Mouse (Mus musculus) cerebellum, adult 2 months (tissue): ENCODE results near the gene Gsg1l.

Experiments
- CTCF ChIP-seq: fragments of 200-500 bp; IDR thresholded peaks from 2 replicates; pipeline ENCODE4 v1.5.1; 2011; ENCODE audit warnings: low read depth, mild to moderate bottlenecking, control low read depth, low read length, moderate library complexity, borderline replicate concordance; ENCODE audit not compliant: insufficient read depth
- POLR2A ChIP-seq: fragments of 200-500 bp; IDR thresholded peaks from 2 replicates; pipeline ENCODE4 v1.6.1; 2011; ENCODE audit warnings: low read length, control low read depth, borderline replicate concordance; ENCODE audit not compliant: insufficient read depth

DNA sequence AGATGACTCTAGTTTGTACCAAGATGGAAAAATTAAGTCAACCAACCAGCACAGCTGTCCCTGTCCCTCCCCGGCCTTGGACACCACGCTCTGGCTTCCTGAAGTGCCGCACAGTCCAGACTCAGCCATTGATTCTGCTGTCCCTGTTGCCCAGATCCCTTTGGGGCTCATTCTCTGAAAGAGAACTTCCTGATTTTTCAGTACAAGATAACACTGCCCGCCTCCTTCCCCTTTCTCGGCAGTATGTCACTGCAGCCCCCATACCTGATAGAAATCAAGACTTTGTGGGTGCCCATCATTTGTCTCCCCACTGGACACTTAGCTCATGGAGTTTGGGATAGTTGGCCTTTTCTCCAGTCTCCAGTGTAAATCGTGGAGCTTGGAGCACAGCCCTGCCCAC lies 37.1 kb downstream of the Gsg1l start:
- TF ChIP-seq CTCF (no peak), POLR2A (no peak)
